Comparison of ENCODE assay signal across 26 mouse cellular contexts in genomic region chr12:49627222-49627621, GRCm38 (mm10).
DNase-seq lines count a peak whose midpoint lies in the region; ATAC-seq and TF ChIP-seq lines count a peak whose summit lies in the region.
"Had no signal": no experiment of that assay in that cellular context is flagged by ENCODE, and none has a peak within 500 bp of the region (broad histone marks: within the 10 kb centered on the region; RNA-seq: fewer than 3 reads in every experiment).

No protein-coding gene starts in this region.

- no peak overlapping the region for H3K27ac ChIP-seq in forebrain, embryonic 16.5 days (ENCODE audit: low read length)
- no peak overlapping the region for H3K27ac ChIP-seq in forebrain, embryonic 14.5 days (ENCODE audit: low read depth, low read length)
- H3K27ac ChIP-seq in hindbrain, postnatal 0 days = no peak overlapping the region
- no peak overlapping the region for H3K27ac ChIP-seq in hindbrain, embryonic 13.5 days
- H3K27ac ChIP-seq in midbrain, postnatal 0 days (ENCODE audit: low read depth, low read length) = no peak overlapping the region
- no peak overlapping the region for H3K27ac ChIP-seq in midbrain, embryonic 11.5 days (ENCODE audit: low read depth, low read length)
- H3K27ac ChIP-seq: embryonic facial prominence, embryonic 12.5 days; embryonic facial prominence, embryonic 15.5 days; forebrain, embryonic 15.5 days; heart, embryonic 15.5 days; hindbrain, embryonic 10.5 days; hindbrain, embryonic 15.5 days had no signal

- peak; percentile 45; the same call in 1 of the 2 replicates for ATAC-seq in forebrain, embryonic 16.5 days
- no peak for ATAC-seq in forebrain, embryonic 14.5 days
- peak; percentile 59; the same call in 1 of the 2 replicates for ATAC-seq in hindbrain, postnatal 0 days
- no peak for ATAC-seq in hindbrain, embryonic 13.5 days (ENCODE audit: low FRiP score)
- peak; percentile 63; the same call in 1 of the 2 replicates for ATAC-seq in midbrain, postnatal 0 days (ENCODE audit: low FRiP score)
- no peak for ATAC-seq in midbrain, embryonic 11.5 days (ENCODE audit: low FRiP score)
- ATAC-seq: activated CD4-positive, CD25-positive, alpha-beta regulatory T cell, adult 4 months; forebrain, embryonic 15.5 days; inflammation-experienced regulatory T-cells, adult 6 months; intestine, embryonic 16.5 days had no signal

- H3K9ac ChIP-seq in forebrain, embryonic 16.5 days (replicated peaks; ENCODE audit: low read depth, low read length) = no peak overlapping the region
- no peak overlapping the region for H3K9ac ChIP-seq in forebrain, embryonic 14.5 days (ENCODE audit: low read length)
- H3K9ac ChIP-seq in hindbrain, postnatal 0 days (replicated peaks; ENCODE audit: low read length) = no peak overlapping the region
- no peak overlapping the region for H3K9ac ChIP-seq in hindbrain, embryonic 13.5 days
- H3K9ac ChIP-seq in midbrain, postnatal 0 days (replicated peaks; ENCODE audit: low read length, poor library complexity, severe bottlenecking) = no peak overlapping the region
- H3K9ac ChIP-seq in midbrain, embryonic 11.5 days (ENCODE audit: low read length) = no peak overlapping the region
- H3K9ac ChIP-seq: embryonic facial prominence, embryonic 12.5 days; embryonic facial prominence, embryonic 15.5 days; forebrain, embryonic 15.5 days; heart, embryonic 12.5 days; heart, embryonic 15.5 days; hindbrain, embryonic 15.5 days had no signal

- DNase-seq in forebrain, embryonic 14.5 days (ENCODE audit: low spot score) = no peak
- no peak for DNase-seq in hindbrain, postnatal 0 days (ENCODE audit: low spot score)
- peak; percentile 6 for DNase-seq in midbrain, postnatal 0 days (ENCODE audit: low spot score)
- DNase-seq in midbrain, embryonic 11.5 days (ENCODE audit: low spot score, missing footprints) = no peak
- DNase-seq: adrenal gland, adult 8-10 months; adrenal gland, postnatal 25 days; cerebellum, adult 11 months; cerebellum, adult 2 months; cerebellum, adult 9-11 months; cerebellum, postnatal 25 days; gastrocnemius, postnatal 25 days; heart, adult 18-20 months; heart, postnatal 10 days; heart, postnatal 36 days had no signal

- no peak overlapping the region for H3K4me2 ChIP-seq in forebrain, embryonic 16.5 days (ENCODE audit: low read length)
- no peak overlapping the region for H3K4me2 ChIP-seq in forebrain, embryonic 14.5 days (ENCODE audit: low read length)
- no peak overlapping the region for H3K4me2 ChIP-seq in hindbrain, postnatal 0 days (ENCODE audit: low read depth, low read length)
- no peak overlapping the region for H3K4me2 ChIP-seq in hindbrain, embryonic 13.5 days
- no peak overlapping the region for H3K4me2 ChIP-seq in midbrain, postnatal 0 days (ENCODE audit: low read depth, low read length, poor library complexity, severe bottlenecking)
- no peak overlapping the region for H3K4me2 ChIP-seq in midbrain, embryonic 11.5 days
- H3K4me2 ChIP-seq: embryonic facial prominence, embryonic 12.5 days; embryonic facial prominence, embryonic 15.5 days; forebrain, embryonic 15.5 days; heart, embryonic 12.5 days; heart, embryonic 15.5 days; hindbrain, embryonic 15.5 days had no signal

- H3K4me1 ChIP-seq in forebrain, embryonic 16.5 days (replicated peaks; ENCODE audit: control insufficient read depth, insufficient read depth, low read length) = no peaks in the 10 kb centered on the region
- no peaks in the 10 kb centered on the region for H3K4me1 ChIP-seq in forebrain, embryonic 14.5 days (ENCODE audit: control insufficient read depth, insufficient read depth, low read length)
- H3K4me1 ChIP-seq in hindbrain, postnatal 0 days (ENCODE audit: insufficient read depth, low read length) = no peaks in the 10 kb centered on the region
- no peaks in the 10 kb centered on the region for H3K4me1 ChIP-seq in hindbrain, embryonic 13.5 days (replicated peaks)
- H3K4me1 ChIP-seq in midbrain, postnatal 0 days (ENCODE audit: insufficient read depth, low read length) = no peaks in the 10 kb centered on the region
- no peaks in the 10 kb centered on the region for H3K4me1 ChIP-seq in midbrain, embryonic 11.5 days (ENCODE audit: control insufficient read depth, insufficient read depth, low read length)
- H3K4me1 ChIP-seq: embryonic facial prominence, embryonic 12.5 days; embryonic facial prominence, embryonic 15.5 days; heart, embryonic 12.5 days; heart, embryonic 15.5 days; hindbrain, embryonic 10.5 days; hindbrain, embryonic 15.5 days had no signal

- no peaks in the 10 kb centered on the region for H3K36me3 ChIP-seq in forebrain, embryonic 16.5 days (ENCODE audit: control insufficient read depth, insufficient read depth)
- H3K36me3 ChIP-seq in forebrain, embryonic 14.5 days (ENCODE audit: control insufficient read depth, insufficient read depth, low read length) = no peaks in the 10 kb centered on the region
- no peaks in the 10 kb centered on the region for H3K36me3 ChIP-seq in hindbrain, postnatal 0 days (ENCODE audit: insufficient read depth, low read length)
- H3K36me3 ChIP-seq in hindbrain, embryonic 13.5 days = no peaks in the 10 kb centered on the region
- H3K36me3 ChIP-seq in midbrain, postnatal 0 days (ENCODE audit: insufficient read depth, low read length) = no peaks in the 10 kb centered on the region
- H3K36me3 ChIP-seq in midbrain, embryonic 11.5 days (ENCODE audit: control insufficient read depth, insufficient read depth, low read length) = no peaks in the 10 kb centered on the region
- H3K36me3 ChIP-seq: embryonic facial prominence, embryonic 12.5 days; embryonic facial prominence, embryonic 15.5 days; forebrain, embryonic 15.5 days; heart, embryonic 12.5 days; heart, embryonic 15.5 days; hindbrain, embryonic 10.5 days; hindbrain, embryonic 15.5 days had no signal

- no peak for TF ChIP-seq CTCF in hindbrain, postnatal 0 days (IDR thresholded peaks at IDR 0.05; ENCODE audit: low read depth)
- no peak for TF ChIP-seq CTCF in midbrain, postnatal 0 days (IDR thresholded peaks at IDR 0.05)

- H3K27me3 ChIP-seq in forebrain, embryonic 16.5 days (replicated peaks; ENCODE audit: control insufficient read depth, insufficient read depth, low read length) = no peaks in the 10 kb centered on the region
- no peaks in the 10 kb centered on the region for H3K27me3 ChIP-seq in forebrain, embryonic 14.5 days (replicated peaks; ENCODE audit: control insufficient read depth, insufficient read depth, low read length)
- H3K27me3 ChIP-seq in hindbrain, postnatal 0 days (ENCODE audit: insufficient read depth, low read length) = no peaks in the 10 kb centered on the region
- H3K27me3 ChIP-seq in hindbrain, embryonic 13.5 days = no peaks in the 10 kb centered on the region
- H3K27me3 ChIP-seq in midbrain, postnatal 0 days (ENCODE audit: insufficient read depth, low read length) = no peaks in the 10 kb centered on the region
- H3K27me3 ChIP-seq in midbrain, embryonic 11.5 days (ENCODE audit: control insufficient read depth, insufficient read depth, low read length) = no peaks in the 10 kb centered on the region
- H3K27me3 ChIP-seq: embryonic facial prominence, embryonic 12.5 days; embryonic facial prominence, embryonic 15.5 days; forebrain, embryonic 15.5 days; heart, embryonic 12.5 days; heart, embryonic 15.5 days; hindbrain, embryonic 15.5 days had no signal

- H3K4me3 ChIP-seq in forebrain, embryonic 16.5 days (replicated peaks; ENCODE audit: low read length) = no peak overlapping the region
- no peak overlapping the region for H3K4me3 ChIP-seq in forebrain, embryonic 14.5 days (ENCODE audit: low read depth, low read length)
- H3K4me3 ChIP-seq in hindbrain, postnatal 0 days (ENCODE audit: low read length) = no peak overlapping the region
- no peak overlapping the region for H3K4me3 ChIP-seq in hindbrain, embryonic 13.5 days
- H3K4me3 ChIP-seq in midbrain, postnatal 0 days (ENCODE audit: low read depth, low read length) = no peak overlapping the region
- no peak overlapping the region for H3K4me3 ChIP-seq in midbrain, embryonic 11.5 days (ENCODE audit: low read depth, low read length)
- H3K4me3 ChIP-seq: embryonic facial prominence, embryonic 12.5 days; embryonic facial prominence, embryonic 15.5 days; forebrain, embryonic 15.5 days; heart, embryonic 12.5 days; heart, embryonic 15.5 days; hindbrain, embryonic 10.5 days; hindbrain, embryonic 15.5 days had no signal

- 57% methylated on average over 5 of the region's 5 CpGs for WGBS in forebrain, embryonic 16.5 days
- WGBS in forebrain, embryonic 14.5 days = 64% methylated on average over 5 of the region's 5 CpGs
- 57% methylated on average over 5 of the region's 5 CpGs for WGBS in hindbrain, postnatal 0 days
- 71% methylated on average over 5 of the region's 5 CpGs for WGBS in hindbrain, embryonic 13.5 days
- 35% methylated on average over 5 of the region's 5 CpGs for WGBS in midbrain, postnatal 0 days
- 81% methylated on average over 5 of the region's 5 CpGs for WGBS in midbrain, embryonic 11.5 days

- H3K9me3 ChIP-seq in forebrain, embryonic 16.5 days (ENCODE audit: control insufficient read depth, low read length) = no peaks in the 10 kb centered on the region
- no peaks in the 10 kb centered on the region for H3K9me3 ChIP-seq in forebrain, embryonic 14.5 days (replicated peaks; ENCODE audit: control insufficient read depth, low read length)
- no peaks in the 10 kb centered on the region for H3K9me3 ChIP-seq in hindbrain, postnatal 0 days (ENCODE audit: low read length)
- H3K9me3 ChIP-seq in hindbrain, embryonic 13.5 days = no peaks in the 10 kb centered on the region
- H3K9me3 ChIP-seq in midbrain, postnatal 0 days (ENCODE audit: low read length) = no peaks in the 10 kb centered on the region
- H3K9me3 ChIP-seq in midbrain, embryonic 11.5 days (ENCODE audit: control insufficient read depth, low read length) = no peaks in the 10 kb centered on the region
- H3K9me3 ChIP-seq: embryonic facial prominence, embryonic 12.5 days; embryonic facial prominence, embryonic 15.5 days; forebrain, embryonic 15.5 days; heart, embryonic 12.5 days; heart, embryonic 15.5 days; hindbrain, embryonic 10.5 days; hindbrain, embryonic 15.5 days had no signal

Comparison
In these comparisons a context has a peak if more than half of its experiments do, and no peak if none do; other contexts are left out.
1. ATAC-seq: peak in forebrain, embryonic 16.5 days (single experiment), hindbrain, postnatal 0 days (single experiment) and midbrain, postnatal 0 days (single experiment); none in forebrain, embryonic 14.5 days (single experiment), hindbrain, embryonic 13.5 days (single experiment) and midbrain, embryonic 11.5 days (single experiment).